Mouse (Mus musculus) thymus, adult 18-20 months (tissue): ENCODE results near the gene Chp1.
"Not testable (repeated sequence)": the region's sequence is repeated elsewhere in the genome, so short reads cannot be mapped to it uniquely, and the experiment has no call there.

Experiments used
- DNase-seq, 2 experiments: peaks; one replicate each; pipeline ENCODE4 v3.0.0; 2022; ENCODE audit warnings: mixed read lengths in 2 of 2

The Chp1 gene

DNA sequence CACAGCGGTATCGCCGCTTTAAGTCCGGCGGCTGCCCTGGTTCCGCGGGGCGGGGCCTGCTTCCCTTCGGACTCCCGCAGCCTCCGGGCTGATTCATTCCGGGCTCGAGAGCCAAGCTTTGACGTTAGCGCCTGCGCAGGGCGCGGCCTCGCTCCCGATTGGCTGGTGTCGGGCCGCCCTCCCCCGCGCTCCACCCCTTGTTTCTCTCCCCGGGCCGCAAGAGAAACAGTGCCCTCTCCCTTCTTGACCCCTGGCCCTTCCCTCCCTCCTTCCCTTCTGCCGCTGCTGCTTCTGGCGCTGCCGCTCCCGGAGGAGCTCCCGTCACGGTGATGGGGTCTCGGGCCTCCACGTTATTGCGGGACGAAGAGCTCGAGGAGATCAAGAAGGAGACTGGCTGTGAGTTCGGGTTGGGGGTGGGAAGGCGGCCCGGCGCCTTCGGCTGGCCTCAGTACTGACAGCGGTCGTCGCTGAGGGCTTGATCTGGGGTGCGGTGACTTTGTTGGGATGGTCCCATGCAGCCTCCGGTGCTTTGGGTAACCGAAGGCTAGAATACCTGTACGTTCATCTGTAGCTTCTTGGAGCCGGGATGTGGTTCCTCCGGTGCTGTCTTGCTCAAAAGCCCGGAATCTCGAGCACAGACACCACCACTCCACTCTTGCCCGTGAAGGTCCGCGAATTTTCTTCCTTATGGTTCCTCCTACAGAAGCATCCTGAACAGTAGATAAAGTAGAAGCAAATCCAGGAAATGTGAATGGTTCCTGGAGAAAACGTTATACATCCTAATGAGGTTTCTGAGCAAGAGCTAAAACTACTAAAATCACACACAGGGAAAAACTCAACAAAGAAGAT is at the start of gene Chp1, which contains the start of gene Exd1:
Gene Chp1 (plus strand): TSS at position 176 of the 849 bp plus-strand sequence.
Gene Exd1 (minus strand): TSS at position 106 of the 849 bp plus-strand sequence.
- peak; percentile 93 to 94 for DNase-seq

DNA sequence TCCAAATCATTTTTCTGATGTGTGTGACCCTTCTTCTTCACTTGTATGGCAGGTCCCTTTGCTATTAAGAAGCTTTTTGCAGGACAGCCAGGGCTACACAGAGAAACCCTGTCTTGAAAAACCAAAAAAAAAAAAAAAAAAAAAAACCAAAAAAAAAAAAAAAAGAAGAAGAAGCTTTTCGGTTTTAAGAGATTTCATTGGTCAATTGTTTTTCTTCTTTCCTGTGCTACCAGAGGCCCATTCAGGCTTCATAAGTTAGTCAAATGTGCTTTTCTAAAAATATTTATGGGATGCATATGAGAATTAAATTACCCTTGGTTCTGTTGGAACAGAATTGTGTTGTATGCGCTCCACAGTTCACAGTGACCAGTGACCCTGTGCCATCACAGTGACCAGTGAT is 48.6 kb upstream of the Chp1 start:
- no peak for DNase-seq

DNA sequence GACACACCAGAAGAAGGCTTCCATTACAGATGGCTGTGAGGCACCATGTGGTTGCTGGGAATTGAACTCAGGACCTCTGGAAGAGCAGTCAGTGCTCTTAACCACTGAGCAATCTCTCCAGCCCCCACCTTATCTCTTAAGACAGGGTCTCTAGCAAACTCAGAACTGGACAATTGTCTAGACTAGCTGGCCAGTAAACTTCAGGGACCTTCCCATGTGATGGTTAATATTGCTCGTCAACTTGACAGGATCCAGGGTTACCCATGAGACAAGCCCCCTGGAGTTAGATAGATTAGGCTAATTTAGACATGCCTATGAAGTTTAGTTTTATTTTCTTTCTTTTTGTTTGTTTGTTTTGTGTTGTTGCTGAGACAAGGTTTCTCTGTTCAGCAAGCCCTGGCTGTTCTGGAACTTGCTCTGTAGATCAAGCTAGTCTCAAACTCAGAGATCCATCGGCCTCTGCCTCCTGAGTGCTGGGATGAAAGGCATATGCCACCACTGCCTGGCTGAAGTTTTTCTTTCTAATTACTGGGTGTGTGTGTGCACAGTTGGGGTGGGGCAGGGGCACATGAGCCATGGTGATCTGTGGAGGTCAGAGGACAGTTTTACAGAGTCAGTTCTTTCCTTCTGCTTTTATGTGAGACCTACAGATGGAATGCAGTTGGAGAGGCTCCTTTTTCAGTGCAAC is 46.4 kb upstream of the Chp1 start:
- DNase-seq, result no peak

DNA sequence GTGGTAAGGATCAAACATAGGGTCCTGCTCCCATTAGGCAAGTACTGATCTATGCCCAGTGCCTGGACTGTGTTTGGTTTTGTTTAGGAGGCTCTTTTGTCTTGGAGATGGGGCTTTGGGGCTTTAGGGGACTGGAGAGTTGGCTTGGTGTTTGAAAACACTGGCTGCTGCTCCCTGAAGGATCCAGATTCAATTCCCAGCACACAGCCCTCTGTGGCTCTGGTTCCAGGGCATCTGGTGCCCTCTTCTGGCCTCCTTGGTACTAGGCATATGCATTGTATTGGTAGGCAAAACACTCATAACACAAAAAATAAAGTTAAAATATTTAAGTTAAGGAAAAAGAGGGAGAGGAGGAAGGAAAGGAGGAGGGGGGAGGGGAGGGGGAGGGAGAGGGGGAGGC is 40.4 kb upstream of the Chp1 start:
- DNase-seq, result no peak

DNA sequence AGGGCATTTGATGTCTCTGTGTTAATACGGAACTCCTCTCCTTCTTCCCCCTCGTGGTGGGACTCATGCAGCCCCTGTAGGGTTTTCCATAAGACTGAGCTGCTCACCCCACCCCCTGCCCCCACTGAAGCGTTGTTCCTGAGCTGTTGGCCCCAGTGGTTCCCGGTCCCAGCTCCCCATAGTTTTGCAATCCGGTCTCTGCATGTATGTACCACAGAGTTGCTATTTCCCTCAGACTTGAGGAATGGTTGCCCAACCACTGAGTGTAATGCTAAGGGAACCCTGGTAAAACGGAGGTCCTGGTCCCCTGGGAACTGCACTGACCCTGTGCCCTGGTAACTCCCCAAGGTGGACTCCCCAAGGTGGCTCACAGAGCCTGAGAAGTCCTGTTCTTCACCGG is 39.0 kb upstream of the Chp1 start:
- not testable (repeated sequence) for DNase-seq

DNA sequence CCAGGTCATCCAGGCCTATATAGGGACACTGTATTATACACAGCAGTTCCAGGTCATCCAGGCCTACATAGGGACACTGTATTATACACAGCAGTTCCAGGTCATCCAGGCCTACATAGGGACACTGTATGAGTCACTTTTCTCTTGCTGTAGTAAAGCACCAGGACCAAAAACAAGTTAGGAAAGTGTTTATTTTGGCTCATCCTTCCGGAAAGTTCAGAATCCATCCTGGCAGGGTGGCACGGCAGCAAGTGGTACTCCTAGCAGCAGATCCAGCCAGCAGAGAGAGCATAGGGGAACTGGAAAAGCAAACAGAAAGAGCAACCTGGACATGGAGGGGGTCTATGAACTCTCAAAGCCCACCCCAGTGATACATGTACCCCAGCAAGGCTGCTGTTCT is 36.6 kb upstream of the Chp1 start:
- DNase-seq, result no peak

DNA sequence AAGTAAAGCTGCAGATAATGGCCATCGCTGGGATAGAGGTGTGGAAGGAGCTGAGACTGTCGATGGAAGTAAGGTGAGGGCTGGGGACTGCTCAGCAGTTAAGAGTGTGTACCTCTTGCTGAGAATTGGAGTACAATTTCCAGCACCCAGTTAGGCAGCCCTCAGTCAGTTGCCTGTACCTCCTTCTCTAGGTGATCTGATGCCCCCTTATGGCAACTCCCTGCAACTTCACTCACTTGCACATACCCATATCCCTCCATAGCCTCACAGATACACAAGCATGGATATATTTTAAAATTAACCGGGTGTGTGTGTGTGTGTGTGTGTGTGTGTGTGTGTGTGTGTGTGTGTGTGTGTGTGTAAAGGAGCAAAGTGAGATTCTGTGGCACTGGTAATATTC is 35.2 kb upstream of the Chp1 start:
- DNase-seq, result no peak

DNA sequence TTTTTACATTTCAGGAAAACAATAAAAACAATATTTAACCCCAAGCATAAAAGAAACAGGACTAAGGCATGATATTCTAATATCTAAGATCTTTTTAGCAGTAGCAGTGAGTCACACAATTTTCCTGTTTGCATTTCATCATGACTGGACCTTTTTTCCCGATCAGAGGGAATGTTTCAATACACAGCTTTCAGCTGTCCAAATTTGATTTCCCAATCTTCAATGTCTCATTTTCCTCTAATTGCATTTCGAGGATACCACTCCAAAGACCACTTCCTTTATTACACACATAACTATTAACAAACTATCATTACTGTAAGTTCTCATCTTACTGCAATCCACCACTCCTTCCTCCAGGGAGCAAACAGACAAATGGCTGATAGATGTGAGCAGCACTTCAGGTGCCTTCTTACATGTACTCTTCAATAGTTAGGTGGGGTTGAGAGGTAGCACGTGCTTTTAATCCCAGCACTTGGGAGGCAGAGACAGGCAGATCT is 33.4 kb upstream of the Chp1 start:
- DNase-seq, result no peak

DNA sequence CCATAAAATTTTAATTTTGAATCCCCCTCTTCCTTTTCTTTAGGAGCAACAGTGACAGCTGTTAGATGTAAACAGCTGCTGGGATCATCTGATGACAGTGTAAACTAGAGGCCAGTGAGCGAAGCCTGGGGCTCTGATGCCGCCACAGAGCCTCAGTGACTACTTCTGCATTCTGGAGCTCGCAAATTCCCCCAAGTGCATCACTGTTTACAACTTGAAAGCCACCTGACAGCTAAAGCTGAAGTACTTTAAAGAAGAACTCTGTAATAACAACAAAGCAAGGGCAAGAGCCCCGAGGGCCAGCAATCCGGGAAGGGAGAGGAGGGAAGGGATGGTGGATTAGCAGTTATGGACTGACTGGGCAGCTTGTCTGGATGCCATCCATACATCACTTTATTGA is 30.7 kb upstream of the Chp1 start:
- DNase-seq, result no peak

DNA sequence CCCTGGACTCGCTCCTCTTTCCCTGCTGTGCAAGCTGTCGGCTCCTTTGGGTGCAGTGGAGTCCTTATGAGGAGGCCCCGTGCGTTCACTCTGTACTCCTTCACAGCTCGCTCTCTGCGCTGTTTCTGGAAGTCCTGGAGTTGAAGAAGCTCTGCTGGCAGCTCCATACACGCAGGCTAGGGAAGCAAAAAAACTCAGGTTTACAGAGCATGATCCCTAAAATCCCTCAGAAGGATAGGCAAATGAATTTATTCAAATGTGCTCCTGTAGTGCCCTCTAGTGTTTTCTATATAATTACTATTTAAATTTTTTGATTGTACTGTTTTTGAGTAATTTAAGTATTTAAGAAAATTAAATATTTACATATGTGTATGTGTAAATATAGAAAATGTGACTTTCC is 26.9 kb upstream of the Chp1 start:
- DNase-seq, result no peak

DNA sequence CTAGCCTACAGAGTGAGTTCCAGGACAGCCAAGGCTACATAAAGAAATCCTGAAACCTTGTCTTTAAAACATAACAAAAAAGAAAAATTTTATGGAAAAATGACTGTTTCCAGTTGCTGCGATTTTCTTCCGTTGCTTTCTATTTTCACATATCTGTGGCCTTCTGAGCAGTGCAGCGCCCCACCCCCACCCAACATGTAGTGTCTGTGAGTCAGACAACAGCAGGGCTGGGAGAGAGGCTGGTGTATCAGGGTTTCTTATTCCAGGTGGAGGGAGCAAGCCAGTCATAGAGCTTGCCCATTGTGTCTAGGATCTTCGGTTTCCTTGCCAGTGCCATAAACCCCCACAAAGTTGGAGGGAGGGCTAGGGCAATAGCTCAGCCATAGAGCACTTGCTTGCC is 23.7 kb upstream of the Chp1 start:
- DNase-seq, result no peak

DNA sequence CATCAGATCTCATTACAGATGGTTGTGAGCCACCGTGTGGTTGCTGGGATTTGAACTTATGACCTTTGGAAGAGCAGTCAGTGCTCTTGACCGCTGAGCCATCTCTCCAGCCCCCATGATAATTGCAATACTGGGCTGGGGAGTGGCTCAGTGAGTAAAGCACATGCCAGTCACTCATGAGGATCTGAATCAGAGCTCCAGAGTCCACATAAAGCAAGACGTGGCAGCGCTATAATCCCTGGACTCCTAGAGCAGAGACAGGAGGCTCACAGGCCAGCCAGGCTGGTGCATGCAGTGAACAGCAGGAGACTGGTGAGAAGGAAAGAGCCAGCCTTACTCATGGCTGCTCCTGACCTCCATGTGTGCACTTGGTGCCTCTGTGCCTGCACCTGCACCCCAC is 22.1 kb upstream of the Chp1 start:
- DNase-seq, result no peak

DNA sequence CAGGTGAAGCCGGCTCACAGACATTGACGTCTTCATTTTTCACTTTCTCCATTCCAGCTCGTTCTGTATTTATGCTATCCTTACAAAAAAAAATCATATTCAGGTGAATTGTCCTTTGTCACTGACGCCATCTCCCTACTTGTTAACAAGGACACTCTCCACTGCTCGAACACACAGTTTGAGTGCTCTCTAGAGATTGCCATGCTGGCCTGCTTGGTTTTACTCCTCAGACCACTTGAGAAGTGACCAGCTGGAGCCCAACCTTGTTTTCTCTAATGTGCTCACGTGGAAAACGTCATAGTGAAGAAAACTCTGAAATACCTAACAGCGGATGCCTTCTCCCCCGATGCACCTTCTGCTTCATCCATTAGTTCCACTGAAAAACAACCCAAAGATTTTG is 8.7 kb upstream of the Chp1 start:
- DNase-seq, result no peak

DNA sequence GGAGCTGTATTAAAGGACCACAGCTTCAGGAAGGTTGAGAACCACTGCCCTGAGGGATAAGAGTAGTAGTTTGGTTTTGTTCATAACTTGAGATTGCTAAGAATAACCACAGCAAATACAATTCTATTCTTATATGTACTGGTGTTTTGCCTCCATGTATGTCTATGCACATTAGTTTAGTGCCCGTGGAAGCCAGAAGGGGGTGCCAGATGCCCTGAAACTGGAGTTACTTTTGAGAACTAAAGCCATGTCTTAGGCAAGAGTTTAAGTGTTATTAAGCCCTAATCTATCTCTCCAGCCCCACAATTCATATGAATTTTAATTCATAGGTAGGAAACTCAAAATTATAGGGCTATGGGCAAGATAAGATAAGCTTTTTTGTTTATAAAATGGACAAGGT is 5.4 kb upstream of the Chp1 start:
- DNase-seq, result peak; percentile 13 to 23

DNA sequence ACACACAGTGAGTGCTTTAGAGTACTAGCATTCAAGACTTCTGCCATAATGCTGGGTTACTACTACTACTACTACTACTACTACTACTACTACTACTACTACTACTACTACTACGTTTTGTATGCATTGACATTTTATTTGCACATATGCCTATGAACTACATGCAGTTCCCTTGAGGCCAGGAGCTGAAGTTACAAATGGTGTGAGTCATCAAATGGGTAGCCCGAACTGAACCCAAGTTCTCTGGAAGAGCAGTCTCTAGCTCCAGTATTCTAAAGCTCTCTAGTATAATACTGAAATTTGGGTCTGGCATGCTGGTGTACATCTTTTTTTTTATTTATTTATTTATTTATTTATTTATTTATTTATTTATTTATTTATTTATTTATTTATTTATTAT is 3.8 kb upstream of the Chp1 start:
- no peak for DNase-seq

DNA sequence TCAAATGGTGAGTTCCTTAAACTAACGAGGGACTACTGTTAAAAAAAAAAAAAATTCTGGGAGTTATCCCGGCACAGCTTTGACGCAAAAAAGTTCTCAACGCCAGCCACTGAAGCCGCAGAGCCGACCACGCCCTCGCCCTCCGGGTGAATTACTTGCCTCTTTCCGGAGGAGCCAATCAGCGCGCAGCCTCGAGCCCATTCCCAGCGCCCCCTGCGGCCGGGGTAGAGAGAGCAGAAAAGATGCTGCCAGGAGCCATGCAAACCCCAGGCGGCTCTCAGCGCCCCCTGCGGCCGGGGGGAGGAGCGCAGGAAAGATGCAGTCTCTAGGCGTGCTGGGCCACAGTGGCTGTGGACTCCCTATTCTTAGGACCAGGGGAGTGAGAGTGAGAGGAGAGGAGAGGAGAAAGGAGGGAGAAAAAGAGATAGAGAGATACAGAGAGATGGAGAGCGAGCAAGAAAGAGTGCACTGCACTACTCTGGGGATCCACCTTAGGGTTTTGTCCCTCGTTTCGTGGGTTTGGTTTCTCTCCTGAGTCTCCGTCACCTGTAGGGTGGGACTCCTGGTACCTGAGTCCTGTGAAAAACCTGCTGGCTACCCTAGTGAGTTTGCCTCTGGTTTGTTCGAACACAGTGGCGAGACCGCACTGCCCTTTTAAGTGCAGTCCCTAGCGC is 512 bp upstream of the Chp1 start:
- DNase-seq, result peak; percentile 67 to 77

DNA sequence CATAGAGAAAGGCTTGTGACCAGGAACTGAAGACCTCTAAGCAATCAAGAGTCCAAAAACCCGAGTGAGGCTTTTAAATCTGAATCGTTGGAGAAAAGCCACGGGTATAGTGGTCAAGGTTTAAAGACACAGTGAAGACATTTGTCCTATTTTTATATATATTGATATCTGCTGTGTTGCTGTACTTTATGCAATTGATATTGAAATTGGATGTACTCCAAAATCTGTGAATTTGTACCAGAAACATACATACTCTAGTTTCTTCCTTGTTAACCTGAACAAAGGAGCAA is 819 bp downstream of the Chp1 start:
- DNase-seq, result no peak

DNA sequence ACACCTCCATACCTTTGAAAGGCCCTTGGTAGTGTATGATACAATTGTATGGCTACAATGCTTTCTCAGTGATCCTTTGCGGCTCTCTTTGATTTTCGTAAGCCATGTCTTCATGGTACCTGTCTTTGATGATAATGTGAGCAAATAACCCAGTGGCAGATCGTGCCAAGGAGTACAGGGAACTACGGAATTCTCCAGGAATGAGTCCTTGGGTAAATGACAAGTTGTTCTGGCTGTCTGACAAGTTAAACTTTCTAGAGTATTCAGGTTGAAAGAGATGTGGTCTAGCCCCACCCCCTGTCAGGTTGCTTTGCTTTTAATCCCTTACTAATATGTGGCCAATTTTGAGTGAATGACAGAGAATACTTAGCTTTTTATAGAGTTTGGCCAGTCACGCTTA is 1.2 kb downstream of the Chp1 start:
- no peak for DNase-seq

DNA sequence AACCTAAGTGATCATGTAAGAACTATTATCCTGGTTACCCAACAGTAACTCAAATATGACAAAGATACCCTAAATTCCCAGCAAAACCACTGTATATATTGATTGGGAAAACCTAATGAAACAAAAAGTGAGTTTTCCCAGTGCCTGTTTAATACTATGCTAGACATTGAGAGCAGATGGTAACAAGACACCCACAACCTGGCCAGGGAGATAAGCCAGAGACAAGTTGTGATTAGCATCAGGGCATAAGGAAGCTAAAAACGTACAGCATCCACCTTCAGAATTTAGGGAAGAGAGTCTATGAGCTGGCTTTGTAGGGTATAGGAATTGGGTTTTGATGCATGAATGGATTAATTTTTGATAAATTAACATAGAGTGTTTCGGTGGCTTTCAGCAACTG is 2.2 kb downstream of the Chp1 start:
- no peak for DNase-seq

DNA sequence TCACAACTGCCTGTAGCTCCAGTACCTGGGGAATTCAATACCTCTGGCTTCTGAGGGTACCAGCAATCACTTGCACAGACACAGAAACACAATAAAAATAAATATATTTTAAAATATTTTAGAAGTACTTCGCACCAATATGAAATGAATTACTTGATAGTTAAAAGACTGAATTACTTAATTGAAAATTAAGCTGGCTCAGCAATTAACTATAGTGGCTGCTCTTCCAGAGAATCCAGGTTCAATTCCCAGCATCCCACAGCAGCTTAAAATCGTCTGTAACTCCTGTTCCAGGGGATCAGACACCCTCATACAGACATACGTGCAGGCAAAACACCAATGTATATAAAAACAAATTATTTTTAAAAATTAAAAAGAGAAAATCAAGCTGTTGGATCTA is 10.5 kb downstream of the Chp1 start:
- no peak for DNase-seq

DNA sequence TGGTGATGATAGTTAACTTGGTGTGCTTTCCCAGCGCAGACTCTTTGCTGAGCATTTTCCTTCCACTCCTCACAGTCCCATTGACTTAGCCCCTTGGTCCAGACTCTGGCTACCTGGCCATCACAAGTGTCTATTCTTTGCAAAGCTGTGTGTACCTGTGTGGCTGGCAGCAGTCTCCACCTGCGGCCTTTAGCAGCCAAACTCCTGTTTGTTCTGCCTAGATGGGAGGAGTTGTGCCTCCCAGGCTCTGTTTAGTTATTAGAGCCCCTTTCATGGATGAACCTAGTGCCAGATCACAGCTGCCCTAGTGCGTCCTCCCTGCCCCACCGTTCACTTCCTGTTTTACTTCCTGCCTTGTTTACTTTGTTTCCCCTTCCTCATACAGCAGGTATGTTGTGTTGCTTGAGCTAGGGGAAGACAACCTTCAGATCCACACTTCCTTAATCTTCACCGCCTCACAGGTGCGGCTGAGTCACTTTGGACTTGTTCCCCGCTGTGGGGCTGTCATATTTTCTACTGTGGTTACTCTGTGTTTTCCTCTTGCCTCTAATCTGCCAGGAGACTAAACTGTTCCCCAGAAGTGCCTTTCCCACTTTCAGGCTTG is 11.3 kb downstream of the Chp1 start:
- DNase-seq, result peak; percentile 10 to 46

DNA sequence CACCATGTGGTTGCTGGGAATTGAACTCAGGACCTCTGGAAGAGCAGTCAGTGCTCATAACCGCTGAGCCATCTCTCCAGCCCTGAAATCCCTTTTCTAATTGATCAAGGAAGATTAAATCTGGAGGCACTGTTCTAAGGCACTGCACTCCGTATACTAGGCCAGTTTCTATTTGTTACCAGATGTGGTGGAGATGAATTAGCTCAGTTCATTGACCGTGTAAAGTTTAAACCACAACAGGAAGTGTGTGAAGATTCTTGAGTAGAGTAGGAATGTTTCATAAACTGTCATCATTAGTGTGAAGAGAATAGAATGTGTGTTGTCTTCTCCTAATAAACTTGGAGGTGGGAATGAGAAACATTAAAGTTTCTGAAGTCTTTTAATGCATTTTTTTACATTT is 14.3 kb downstream of the Chp1 start:
- DNase-seq, result no peak

DNA sequence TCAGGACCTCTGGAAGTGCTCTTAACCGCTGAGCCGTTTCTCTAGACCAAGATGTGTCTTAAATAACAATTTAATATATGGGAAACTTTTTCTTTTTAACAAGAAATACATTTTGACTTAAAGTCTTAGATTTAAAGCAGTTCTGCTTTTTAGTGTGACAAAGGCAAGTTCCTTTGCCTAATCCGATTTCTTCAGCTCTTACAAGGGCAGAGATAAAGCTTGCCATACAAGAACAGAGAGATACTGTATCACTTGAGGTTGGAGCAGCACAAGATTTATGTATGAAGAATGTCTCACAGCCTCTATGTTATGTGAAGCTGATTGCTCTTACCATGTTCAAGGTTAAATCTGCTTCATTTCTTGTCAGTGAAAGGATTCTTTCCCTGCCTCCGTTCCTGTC is 17.8 kb downstream of the Chp1 start:
- no peak for DNase-seq
